Mouse (Mus musculus) stomach, embryonic 14.5 days (tissue): ENCODE data around the gene Scgb1c1. TPM values are rescaled to one million over a fixed set of nuclear protein-coding genes. Genes with fewer than 3 reads are reported as not detected.

Experiments used
- ATAC-seq: fragments of 200-750 bp; cut with Nextera tagmentation; 2 replicates; pipeline ENCODE4 v1.8.0; 2017; ENCODE audit warnings: low read depth, moderate TSS enrichment; ENCODE audit not compliant: insufficient number of reproducible peaks, insufficient read depth, low FRiP score
- H3K27ac ChIP-seq: fragments of 300-500 bp; sonication (generic); 2 replicates; pipeline ENCODE4 v1.5.1; 2014; ENCODE audit warnings: mild to moderate bottlenecking, low read length, moderate library complexity, mixed read lengths
- H3K27me3 ChIP-seq: fragments of 300-500 bp; sonication (generic); 2 replicates; pipeline ENCODE4 v1.6.1; 2014; ENCODE audit warnings: low read length, control low read depth, mixed read lengths; ENCODE audit not compliant: control insufficient read depth, insufficient read depth
- H3K36me3 ChIP-seq: fragments of 300-500 bp; sonication (generic); 2 replicates; pipeline ENCODE4 v1.6.1; 2014; ENCODE audit warnings: mild to moderate bottlenecking, control low read depth, low read length, moderate library complexity, mixed read lengths; ENCODE audit not compliant: control insufficient read depth, insufficient read depth
- H3K4me1 ChIP-seq: fragments of 300-500 bp; sonication (generic); 2 replicates; pipeline ENCODE4 v1.6.1; 2014; ENCODE audit warnings: low read length, control low read depth, mixed read lengths; ENCODE audit not compliant: control insufficient read depth, insufficient read depth
- H3K4me2 ChIP-seq: fragments of 300-500 bp; sonication (generic); replicated peaks from 2 replicates; pipeline ENCODE4 v1.6.1; 2014; ENCODE audit warnings: low read depth, low read length, control low read depth
- H3K4me3 ChIP-seq: fragments of 300-500 bp; sonication (generic); 2 replicates; pipeline ENCODE4 v1.5.1; 2014; ENCODE audit warnings: low read depth, low read length, control low read depth
- H3K9ac ChIP-seq: fragments of 300-500 bp; sonication (generic); replicated peaks from 2 replicates; pipeline ENCODE4 v1.6.1; 2014; ENCODE audit warnings: low read depth, mild to moderate bottlenecking, control low read depth, low read length, moderate library complexity, mixed read lengths
- H3K9me3 ChIP-seq: fragments of 300-500 bp; sonication (generic); 2 replicates; pipeline ENCODE4 v1.6.1; 2016; ENCODE audit warnings: low read depth, low read length, control low read depth; ENCODE audit not compliant: control insufficient read depth
- WGBS: fragments of 180-500 bp; shearing (Covaris S2); extraction: QIAGEN DNeasy Blood & Tissue Kit; methylation state at CpG from one replicate; pipeline ENCODE4 v1.1.7; 2014; 5-methylcytosine and 5-hydroxymethylcytosine counted together
- polyA plus RNA-seq: library from polyadenylated mRNA; unstranded; fragments of >200 nt; fragmentation: Nextera tagmentation; extraction: Ambion mirVana; gene quantifications from 2 replicates; pipeline ENCODE4 v1.2.1, GENCODE M21; 2014

The Scgb1c1 gene
- polyA plus RNA-seq, 1 experiment from 2014 or later, result not detected

DNA sequence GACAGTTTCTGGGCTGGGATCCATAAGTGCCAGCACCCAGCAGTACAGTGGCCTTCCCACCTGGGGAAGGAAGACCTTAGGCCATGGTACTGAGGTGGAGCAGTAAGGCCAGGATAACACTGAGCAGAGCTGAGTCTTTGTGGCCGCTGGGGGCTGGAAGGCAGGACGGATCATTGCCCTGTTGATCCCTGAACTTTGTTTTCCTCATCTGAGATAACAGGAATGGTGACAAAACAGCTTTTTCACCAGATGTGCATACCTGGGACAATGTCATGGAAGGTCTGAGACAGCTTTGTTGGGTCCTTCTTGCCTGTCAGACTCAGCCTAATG lies 9.6 kb upstream of the Scgb1c1 start:
- no peak overlapping the region for H3K9ac ChIP-seq
- H3K4me2 ChIP-seq, result peak overlapping the region; percentile 2; the same call in 1 of the 2 replicates
- H3K27me3 ChIP-seq, result no peaks in the 10 kb centered on the region
- no peak overlapping the region for H3K27ac ChIP-seq
- WGBS, result 68% methylated on average over 2 of the region's 2 CpGs
- ATAC-seq, result no peak
- H3K36me3 ChIP-seq, result no peaks in the 10 kb centered on the region
- H3K9me3 ChIP-seq, result no peaks in the 10 kb centered on the region
- H3K4me1 ChIP-seq, result no peaks in the 10 kb centered on the region
- H3K4me3 ChIP-seq, result no peak overlapping the region; the same call in 1 of the 2 replicates

DNA sequence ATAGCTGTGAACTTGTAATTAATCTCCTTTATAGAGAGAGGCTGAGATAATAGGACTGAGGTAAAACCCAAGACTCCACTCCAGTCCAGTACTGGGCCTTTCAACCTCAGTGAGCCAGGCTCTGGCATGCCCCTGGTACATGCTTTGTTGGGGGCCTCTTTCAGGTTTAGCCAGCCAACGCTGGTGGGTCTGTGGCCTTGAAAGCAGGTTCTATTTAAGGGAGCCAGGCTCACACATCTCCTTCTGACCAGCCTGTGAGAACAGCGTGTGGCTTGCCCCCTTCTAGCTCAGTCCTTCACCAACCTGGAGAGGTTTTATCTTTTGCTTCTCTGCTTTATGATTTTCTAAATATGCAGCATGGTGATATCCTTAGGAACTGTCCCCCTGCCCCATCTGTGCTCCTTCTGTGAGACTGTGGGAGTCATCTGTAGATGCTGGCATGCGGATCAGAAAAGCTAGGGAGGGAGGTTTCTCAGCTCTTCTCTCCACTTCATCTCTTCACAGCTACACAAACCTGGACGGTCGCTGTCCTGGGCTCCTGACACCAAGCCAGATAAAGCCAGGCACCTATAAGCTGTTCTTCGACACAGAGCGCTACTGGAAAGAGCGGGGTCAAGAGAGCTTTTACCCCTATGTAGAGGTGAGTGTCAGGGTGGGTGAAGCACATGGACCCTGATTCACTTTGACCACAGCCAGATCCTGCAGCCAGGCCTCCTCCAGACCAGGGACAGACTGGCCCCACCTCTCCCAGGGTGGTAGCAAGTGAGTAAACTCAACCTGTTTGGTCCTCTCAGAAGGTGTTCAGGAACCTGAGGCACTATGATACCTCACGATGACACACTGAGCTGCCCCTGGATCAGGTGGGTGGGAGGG lies 8.9 kb upstream of the Scgb1c1 start:
- no peaks in the 10 kb centered on the region for H3K36me3 ChIP-seq
- no peaks in the 10 kb centered on the region for H3K27me3 ChIP-seq
- no peak overlapping the region for H3K4me2 ChIP-seq
- no peaks in the 10 kb centered on the region for H3K4me1 ChIP-seq
- ATAC-seq, result no peak
- H3K4me3 ChIP-seq, result no peak overlapping the region
- no peaks in the 10 kb centered on the region for H3K9me3 ChIP-seq
- no peak overlapping the region for H3K27ac ChIP-seq
- WGBS, result 82% methylated on average over 9 of the region's 9 CpGs
- no peak overlapping the region for H3K9ac ChIP-seq

DNA sequence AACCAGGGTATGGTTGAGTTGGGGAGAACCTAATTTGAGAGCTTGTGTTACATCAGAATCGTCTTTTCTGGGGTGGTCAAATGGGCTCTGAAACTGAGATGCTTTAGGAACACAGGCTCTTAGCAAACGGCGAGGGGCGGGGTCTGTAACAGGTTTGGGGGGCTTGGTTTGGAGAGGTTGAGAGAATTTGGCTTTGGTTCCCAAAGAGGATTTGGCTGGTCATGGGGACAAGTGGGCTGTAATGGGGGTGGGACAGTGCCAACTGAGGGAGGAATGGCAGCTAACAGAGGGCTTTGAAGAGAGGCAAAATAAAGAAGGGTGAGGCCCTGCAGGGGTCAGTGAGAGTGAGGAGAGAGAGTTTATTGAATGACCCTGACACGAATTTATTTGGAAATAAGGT lies 5.8 kb upstream of the Scgb1c1 start:
- no peak overlapping the region for H3K4me2 ChIP-seq
- H3K36me3 ChIP-seq, result no peaks in the 10 kb centered on the region
- no peak overlapping the region for H3K27ac ChIP-seq
- H3K4me3 ChIP-seq, result no peak overlapping the region
- no peaks in the 10 kb centered on the region for H3K27me3 ChIP-seq
- 53% methylated on average over 5 of the region's 5 CpGs for WGBS
- ATAC-seq, result no peak
- H3K9ac ChIP-seq, result no peak overlapping the region
- no peaks in the 10 kb centered on the region for H3K9me3 ChIP-seq
- no peaks in the 10 kb centered on the region for H3K4me1 ChIP-seq

DNA sequence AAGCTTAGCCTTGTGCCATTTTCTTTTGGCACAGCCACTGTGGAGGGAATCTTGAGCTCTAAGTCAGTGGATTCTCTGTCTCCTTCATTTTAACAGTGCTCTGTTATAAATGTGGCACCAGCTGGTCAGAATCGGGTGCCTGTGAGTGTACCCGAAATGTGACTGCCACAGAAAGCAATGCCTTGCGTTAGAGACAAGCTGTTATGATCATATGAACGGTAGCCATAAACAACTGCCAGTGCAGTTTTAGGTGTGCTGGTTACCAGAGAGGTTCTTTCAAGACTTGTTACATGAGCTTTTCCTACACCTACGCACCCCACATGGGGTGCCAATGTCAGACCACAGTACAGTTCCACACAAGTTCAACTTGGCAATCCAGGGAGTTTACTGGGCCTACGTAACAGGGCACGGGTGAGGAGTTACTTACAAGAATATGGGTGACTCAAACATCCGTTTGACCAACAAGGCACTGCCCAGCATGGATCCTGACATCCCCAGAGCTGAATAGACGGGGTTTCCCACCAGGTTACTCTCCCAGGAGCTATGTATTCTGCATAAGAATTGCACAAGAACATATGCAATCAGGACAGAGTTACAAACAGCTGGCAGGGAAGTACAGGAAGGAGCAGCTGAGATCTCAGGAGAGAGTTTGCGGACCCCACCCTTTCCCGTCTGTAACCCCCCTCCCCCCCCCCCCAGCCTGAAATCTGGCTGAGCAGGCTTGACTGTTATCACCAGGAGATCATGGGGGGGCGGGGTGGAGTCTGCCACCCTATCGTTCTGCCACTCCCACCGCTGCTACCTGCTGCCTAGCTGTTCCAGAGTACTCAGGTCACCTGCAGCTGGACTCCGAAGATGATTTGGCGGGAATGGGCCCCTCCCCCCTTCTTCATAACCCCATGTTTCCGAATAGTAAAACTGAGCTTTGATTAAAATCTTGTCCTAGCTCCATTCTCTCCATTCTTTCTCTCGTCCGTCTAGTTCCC lies 4.3 kb upstream of the Scgb1c1 start:
- Histone ChIP-seq H3K4me1 (0 out of 2 replicates have a peak, but pooled peaks cover 4% of the 10 kb centered on the region), H3K36me3 (no peaks in the 10 kb centered on the region), H3K9me3 (no peaks in the 10 kb centered on the region), H3K4me2 (0 out of 2 replicates have a peak overlapping the region, but pooled peaks have one; percentile 18), H3K27me3 (no peaks in the 10 kb centered on the region), H3K9ac (no peak overlapping the region), H3K4me3 (no peak overlapping the region), H3K27ac (no peak overlapping the region)
- 34% methylated on average over 19 of the region's 19 CpGs for WGBS
- 0 out of 2 replicates have a peak, but pooled peaks have one; percentile 25 for ATAC-seq

DNA sequence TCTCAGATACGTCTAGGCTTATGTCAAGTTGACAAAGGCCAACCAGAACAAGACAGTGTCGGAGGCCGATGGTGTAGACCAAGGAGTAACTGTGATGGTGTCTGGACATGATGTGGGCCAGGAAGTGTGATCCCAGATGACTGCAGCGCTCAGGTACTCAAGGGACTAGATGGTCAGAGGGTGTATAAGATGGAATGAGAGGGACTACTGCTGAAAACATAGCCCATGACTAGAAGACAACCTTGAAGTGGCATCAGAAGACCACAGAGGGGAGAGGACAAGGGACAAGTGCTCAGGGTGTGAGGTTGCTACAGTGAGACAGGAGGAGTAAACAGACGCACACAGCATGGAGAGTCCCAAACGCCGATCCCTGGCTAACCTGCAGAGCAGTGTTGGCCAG lies 1.5 kb upstream of the Scgb1c1 start:
- Histone ChIP-seq H3K27ac (no peak overlapping the region), H3K4me3 (no peak overlapping the region), H3K27me3 (no peaks in the 10 kb centered on the region), H3K4me1 (0 out of 2 replicates have a peak, but pooled peaks cover 4% of the 10 kb centered on the region), H3K4me2 (no peak overlapping the region), H3K36me3 (no peaks in the 10 kb centered on the region), H3K9ac (no peak overlapping the region), H3K9me3 (no peaks in the 10 kb centered on the region)
- ATAC-seq, result no peak
- 68% methylated on average over 7 of the region's 7 CpGs for WGBS

DNA sequence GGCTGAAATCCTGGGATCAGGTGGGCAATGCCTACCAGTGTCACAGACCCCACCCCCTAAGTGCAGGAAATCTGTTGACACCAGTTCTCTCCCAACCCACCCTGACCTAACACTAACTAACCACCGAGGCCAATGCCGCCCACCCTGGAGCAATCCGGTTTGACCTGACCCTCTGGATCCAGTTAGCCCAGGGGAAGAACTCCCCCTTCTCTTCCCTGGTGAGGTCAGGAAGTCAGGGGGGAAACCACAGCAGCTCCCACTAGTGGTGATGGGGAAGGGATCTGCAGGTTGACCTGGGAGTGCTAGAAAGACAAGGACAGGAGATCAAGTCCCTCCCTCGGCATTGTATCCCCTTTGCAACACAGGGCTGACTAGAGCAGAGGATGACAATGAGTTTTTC lies 336 bp downstream of the Scgb1c1 start:
- no peaks in the 10 kb centered on the region; the same call in 1 of the 2 replicates for H3K36me3 ChIP-seq
- H3K4me1 ChIP-seq, result 0 out of 2 replicates have a peak, but pooled peaks cover 4% of the 10 kb centered on the region
- no peak for ATAC-seq
- H3K27me3 ChIP-seq, result no peaks in the 10 kb centered on the region
- 61% methylated on average over 4 of the region's 4 CpGs for WGBS
- no peak overlapping the region for H3K4me2 ChIP-seq
- no peak overlapping the region for H3K9ac ChIP-seq
- H3K9me3 ChIP-seq, result no peaks in the 10 kb centered on the region
- no peak overlapping the region for H3K27ac ChIP-seq
- no peak overlapping the region for H3K4me3 ChIP-seq

DNA sequence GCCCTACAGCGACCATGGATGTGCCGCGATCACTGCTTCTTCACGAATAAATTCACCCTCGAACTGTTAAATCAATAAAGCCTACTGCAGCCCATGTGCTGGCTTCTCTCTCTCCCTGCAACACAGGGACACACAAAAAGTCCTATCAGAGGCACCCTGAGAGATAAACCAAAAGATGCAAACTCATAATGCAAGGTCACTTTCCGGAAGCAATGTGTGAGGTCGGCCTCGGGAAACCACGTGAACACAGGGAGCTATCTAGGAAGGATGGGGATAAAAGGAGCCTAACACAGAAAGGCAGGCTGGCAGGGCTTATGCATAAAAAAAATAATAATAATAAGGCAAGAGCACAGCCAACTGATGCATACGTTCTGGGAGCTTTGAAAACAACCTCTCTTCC lies 1.3 kb downstream of the Scgb1c1 start:
- no peak for ATAC-seq
- no peak overlapping the region for H3K27ac ChIP-seq
- H3K27me3 ChIP-seq, result no peaks in the 10 kb centered on the region
- no peak overlapping the region for H3K4me3 ChIP-seq
- H3K36me3 ChIP-seq, result peaks cover 4% of the 10 kb centered on the region; the same call in 1 of the 2 replicates
- H3K9ac ChIP-seq, result no peak overlapping the region
- H3K4me2 ChIP-seq, result no peak overlapping the region
- 0 out of 2 replicates have a peak, but pooled peaks cover 4% of the 10 kb centered on the region for H3K4me1 ChIP-seq
- no peaks in the 10 kb centered on the region for H3K9me3 ChIP-seq
- WGBS, result 78% methylated on average over 10 of the region's 10 CpGs
